Mouse (Mus musculus) spleen, adult 12 weeks (tissue): ENCODE data around the gene Cdc42bpg.
"Not testable (repeated sequence)": the region's sequence is repeated elsewhere in the genome, so short reads cannot be mapped to it uniquely, and the experiment has no call there.

Source experiments
- DNase-seq: peaks from one replicate; pipeline ENCODE4 v3.0.0; 2022; ENCODE audit warnings: low spot score

Gene Cdc42bpg

GRCm38 (mm10) chr19:6276426-6277421 is 29.5 kb upstream of the Cdc42bpg start, which contains the start of gene Ehd1:
Gene Ehd1 (plus strand): TSS chr19:6276725.
- DNase-seq, result peak; percentile 97

DNA sequence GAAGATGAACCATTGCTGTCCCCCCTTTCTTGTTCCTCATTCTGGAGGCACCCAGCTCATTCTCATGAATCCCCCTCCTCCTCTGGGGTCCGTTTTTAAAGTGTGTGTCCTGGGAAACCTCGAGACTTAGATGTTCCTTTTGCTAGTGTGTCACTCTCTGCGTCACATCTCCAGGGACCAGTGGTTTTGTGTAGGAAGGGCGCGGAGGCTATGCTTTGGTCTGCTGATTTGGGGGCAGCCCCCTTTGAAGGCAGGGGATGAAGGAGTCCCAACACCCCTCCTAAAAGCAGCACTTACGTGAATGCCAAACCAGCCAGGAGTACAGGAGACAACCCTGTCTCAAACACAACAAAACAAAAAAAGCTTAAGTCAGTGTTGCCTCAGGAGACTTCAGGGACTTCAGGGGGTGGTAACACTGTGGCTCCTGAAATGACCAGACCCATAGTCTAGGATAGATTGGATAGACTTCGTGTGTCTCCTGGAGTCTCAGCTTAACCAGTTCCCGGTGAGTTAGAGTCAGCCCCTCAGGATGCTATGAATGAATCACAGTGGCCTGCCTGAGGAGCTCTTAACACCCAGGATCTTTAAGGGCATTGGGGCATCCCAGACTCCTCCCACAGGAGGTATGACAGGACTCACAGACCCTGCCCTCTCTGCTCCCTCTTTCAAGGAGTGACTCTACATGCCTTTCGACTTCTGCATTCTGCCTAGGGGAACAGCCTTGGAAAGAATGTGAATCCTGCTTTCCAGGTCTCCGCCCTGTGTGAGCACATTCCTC is 28.4 kb upstream of the Cdc42bpg start:
- DNase-seq, result peak; percentile 46

GRCm38 (mm10) chr19:6278439-6279073 is 27.7 kb upstream of the Cdc42bpg start:
- no peak for DNase-seq

DNA sequence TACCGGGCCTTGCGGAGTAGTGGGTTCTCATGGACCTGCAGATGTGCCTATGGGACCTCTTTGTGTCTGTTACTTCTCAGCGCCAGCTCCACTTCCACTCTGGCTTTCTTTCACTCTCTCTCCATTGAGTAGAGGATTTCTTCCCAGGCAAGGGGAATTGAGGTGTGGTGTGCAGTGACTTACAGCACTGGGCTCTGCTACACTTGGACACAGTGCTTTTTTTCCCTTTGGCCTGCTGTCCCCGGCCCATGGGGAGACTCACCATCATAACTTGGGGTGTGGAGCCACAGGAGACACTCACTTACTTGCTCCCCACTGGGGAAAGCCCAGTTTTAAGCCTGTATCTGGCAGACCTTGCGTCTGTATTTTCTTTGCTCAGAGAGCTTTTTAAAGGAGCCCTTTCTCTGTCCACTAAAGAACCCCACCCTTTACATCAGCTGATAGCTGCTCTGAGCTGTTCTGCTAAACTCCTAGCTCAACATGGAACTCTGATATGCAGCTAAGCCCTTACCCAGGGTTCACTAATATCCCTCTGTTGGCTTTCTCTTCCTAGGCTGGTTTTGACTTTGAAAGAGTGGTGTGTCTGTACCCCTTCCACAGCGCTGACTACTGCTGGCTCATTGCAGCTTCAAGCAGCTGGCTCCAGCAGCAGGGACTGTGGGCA is 26.6 kb upstream of the Cdc42bpg start:
- DNase-seq, result no peak

- DNase-seq, result no peak
Observed at GRCm38 (mm10) chr19:6280554-6280953, 25.7 kb upstream of the Cdc42bpg start.

DNA sequence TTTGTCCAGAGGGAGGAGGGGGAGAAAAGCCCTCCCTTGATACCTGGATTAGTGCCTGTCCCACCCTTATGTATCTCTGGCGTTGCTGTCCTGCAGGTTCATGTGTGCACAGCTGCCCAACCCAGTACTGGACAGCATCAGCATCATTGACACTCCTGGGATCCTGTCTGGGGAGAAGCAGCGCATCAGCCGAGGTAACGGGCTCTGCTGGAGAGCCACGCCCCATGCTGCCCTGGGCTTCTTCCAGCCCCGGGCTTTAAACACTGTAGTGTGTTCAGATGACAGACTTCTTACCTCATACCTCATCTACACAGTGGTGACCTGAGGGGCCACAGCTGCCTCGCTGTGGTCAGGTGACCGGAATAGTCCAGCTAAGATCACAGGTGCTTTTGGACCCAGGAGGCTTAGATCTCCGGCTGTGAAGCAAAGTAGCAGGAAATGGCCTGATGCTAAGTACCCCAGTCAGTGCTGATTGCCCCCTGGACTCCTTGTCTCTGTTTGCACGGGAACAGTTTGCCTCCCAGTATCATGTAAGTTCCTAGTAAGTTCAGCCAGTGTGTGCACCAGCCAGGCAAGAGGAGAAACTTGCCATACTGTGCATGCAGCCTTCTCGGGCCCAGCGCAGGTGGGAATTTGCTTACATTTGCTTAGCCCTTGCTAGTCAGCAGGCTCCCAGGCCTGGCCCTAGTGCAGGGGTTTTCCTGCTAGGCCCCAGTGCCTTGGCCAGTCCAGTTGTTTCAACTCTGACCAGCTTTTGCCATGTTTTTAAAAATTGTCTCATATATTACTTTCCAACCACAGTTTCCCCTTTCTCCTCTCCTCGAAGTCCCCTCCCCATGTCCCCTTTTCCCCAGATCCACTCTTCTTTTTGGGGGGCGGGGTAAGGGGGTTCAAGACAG is 24.9 kb upstream of the Cdc42bpg start:
- DNase-seq, result no peak

DNA sequence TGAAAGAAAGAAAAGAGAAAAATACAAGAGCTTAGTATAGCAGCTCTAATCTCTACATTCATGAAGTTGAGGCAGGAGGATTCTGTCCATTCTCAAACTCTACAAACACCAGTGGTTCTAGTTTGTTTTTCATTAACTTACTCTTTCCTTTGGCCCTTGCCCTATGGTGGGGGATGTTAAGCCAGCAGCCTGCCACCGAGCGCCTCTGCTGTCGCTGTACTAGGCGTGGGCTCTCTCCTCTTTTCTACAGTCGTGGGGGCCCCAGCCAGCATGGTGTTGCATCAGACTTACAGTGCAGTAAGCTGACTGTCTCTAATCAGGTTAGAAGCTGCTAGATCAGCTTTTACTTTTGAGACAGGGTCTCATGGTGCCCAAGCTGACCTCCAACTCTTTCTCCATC is 23.3 kb upstream of the Cdc42bpg start:
- no peak for DNase-seq

GRCm38 (mm10) chr19:6284502-6284901 is 21.8 kb upstream of the Cdc42bpg start:
- DNase-seq, result no peak

DNA sequence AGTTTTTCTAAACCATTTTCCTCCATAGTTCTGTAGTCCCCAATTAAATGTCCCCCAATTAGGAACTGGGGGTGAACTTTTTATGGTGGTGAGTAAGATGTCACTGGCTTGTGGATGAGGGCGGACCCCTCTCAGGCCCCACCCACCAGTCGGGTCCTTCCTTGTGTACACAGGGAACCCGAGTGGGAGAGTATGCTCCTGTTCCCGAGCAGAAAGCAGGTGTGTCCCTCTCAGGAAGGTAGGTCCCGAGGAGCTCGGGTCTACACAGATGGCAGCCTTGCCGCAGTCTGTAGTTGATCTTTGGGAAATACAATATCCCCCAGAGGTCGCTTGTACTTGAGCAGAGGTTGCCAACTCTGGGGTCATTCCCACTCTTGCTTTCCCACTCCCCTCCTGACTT is 21.0 kb upstream of the Cdc42bpg start:
- DNase-seq, result no peak

DNA sequence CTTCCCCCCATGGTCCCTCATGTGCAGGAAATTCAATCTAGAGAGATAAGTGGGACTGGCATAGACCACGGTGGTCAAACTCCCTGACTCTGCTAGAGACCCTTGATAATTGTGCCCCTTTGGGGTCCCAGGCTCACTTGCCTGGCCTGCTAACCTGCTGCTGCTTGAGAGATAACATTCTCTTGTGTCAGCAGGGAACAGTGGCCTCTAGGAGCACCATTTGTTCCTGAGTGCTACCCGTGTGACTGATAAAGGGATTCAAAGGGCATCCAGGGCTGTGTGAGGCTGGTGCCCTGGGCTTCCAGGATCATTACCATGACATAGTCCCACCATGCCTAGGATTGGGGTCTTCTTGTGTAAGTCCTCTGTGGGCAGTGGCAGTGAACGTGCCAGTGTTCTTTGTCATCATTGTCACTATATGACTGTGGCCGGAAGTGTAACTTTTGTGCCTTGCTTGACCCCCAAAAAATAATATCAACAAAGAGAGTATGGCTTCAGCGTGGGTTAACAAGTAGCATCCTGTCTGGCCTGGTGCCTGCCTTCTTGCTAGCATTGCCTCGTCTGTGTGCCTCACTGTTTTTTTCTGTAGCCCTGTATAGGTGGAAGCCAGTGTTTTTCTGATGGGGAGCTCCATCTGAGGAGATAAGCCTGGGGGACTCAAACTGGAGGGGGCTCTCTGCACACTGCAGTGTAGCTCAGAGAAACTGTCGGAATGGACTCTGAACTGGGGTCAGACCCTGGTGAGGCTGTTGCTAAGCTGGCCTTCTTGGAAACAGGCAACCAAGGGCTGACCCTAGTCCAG is 20.4 kb upstream of the Cdc42bpg start:
- no peak for DNase-seq

DNA sequence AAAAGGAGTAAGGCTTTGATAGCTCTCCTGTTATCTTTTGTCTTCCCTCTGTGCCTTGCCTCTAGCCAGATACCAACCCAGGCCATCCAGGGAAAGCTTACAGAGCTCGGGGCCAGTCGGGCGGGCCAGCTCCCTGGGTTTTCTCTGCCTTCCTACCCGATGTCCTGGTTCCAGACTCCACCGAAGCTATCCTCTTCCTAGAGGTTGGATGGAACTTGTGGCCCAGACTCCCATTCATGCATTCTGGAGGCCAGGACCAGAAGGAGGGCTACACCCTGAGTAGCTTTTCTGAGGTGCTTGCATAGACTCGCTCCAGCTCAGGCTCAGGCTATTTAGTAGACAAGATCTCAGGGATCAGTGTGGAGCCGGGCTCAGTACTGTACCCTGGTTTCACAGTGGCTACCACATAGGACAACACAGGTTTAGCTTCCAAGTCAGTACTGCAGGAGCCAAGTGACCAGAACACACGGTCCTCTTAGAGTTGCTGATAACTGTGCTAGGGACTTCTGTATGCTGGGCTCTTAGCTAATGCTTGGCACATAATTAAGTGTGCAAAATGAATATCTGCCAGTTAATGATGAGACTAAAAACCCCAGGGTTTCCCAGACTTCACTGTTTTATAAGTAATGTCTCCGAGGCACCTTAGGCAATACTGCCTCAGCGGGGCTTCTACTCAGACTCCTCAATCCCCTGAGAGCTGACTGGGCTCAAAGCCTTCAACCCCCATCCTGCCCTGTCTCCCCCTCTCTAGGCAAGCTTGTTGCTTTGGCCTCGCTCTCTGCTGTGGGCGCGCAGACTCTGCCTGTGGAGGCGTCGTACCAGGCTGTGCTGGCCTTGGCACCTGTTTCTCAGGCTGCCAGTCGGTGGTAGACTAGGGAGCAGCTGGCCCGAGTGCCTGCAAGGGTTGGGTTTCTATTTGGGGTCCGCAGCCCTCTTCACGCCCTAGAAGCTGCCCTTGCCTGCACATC is 19.5 kb upstream of the Cdc42bpg start:
- no peak for DNase-seq

DNA sequence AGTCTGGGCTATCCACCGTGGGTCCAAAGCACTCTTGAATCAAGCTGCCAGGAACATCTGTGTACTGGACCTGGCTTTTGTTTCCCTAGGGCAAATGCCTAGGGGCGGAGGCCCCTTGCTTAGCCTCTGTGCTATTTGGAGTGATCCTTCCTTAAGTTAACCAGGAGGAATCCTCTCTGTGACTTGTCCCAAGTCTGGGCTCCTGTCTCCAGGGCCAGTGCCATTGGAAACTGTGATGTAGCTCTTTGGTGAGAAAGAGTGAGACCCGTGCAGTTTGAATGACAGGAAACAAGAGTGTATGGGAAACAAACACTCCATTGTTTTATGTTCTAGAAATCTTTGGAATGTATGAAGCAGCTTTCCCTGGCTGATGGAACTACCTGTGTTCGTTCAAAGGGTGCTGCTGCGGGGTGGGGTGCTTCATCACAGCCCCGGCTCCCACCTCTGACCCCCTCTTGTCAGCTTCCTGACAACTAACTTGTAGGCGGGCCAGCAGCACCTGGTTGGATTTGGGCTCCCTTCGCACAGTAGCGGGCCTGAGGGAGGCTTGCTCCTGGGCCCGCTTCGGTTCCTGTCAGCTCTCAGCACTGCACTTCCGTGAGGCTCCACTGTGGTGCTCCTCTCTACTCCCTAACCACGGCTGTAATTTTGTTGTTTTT is 17.9 kb upstream of the Cdc42bpg start:
- DNase-seq, result no peak

DNA sequence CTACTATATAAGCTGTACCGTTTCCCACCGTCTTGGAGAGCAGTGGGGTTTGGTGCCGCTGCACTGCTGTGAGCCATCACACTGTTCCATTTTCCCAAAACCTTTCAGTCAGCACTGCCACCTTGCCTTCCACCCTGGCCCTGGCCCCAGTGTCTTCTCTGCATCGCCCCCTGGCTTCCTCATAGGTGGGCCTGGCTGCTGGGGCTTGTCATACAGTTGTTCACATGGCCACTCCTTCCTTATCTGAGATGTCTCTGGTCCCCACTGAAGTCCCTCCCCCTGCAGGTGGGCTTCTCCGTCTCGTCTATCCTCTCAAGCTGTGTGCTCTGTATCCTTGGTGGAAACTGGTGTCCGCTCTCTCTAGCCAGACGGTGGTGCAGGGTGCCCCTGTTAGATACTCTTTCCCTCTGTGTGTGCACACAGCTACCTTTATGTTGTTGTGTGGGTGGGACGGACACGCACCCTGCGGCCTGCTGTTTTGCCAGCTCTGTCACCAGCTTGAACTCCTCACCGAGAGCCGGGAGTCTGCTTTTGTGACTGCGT is 16.5 kb upstream of the Cdc42bpg start:
- DNase-seq, result no peak

GRCm38 (mm10) chr19:6290720-6291116 is 15.5 kb upstream of the Cdc42bpg start:
- DNase-seq, result not testable (repeated sequence)

GRCm38 (mm10) chr19:6291117-6291781 is 15.0 kb upstream of the Cdc42bpg start:
- DNase-seq, result no peak

- DNase-seq, result no peak
Observed at GRCm38 (mm10) chr19:6292262-6292661, 14.0 kb upstream of the Cdc42bpg start.

DNA sequence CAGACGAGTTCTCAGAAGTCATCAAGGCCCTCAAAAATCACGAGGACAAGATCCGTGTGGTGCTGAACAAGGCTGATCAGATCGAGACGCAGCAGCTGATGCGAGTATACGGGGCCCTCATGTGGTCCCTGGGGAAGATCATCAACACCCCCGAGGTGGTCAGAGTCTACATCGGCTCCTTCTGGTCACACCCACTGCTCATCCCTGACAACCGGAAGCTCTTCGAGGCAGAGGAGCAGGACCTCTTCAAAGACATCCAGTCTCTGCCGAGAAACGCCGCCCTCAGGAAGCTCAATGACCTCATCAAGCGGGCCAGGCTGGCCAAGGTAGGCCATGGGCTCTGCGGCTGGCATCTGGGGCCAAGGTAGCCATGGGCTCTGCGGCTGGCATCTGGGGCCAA is 12.0 kb upstream of the Cdc42bpg start:
- no peak for DNase-seq
